ENCODE assay signal across 8 mouse cellular contexts in the genomic region with DNA sequence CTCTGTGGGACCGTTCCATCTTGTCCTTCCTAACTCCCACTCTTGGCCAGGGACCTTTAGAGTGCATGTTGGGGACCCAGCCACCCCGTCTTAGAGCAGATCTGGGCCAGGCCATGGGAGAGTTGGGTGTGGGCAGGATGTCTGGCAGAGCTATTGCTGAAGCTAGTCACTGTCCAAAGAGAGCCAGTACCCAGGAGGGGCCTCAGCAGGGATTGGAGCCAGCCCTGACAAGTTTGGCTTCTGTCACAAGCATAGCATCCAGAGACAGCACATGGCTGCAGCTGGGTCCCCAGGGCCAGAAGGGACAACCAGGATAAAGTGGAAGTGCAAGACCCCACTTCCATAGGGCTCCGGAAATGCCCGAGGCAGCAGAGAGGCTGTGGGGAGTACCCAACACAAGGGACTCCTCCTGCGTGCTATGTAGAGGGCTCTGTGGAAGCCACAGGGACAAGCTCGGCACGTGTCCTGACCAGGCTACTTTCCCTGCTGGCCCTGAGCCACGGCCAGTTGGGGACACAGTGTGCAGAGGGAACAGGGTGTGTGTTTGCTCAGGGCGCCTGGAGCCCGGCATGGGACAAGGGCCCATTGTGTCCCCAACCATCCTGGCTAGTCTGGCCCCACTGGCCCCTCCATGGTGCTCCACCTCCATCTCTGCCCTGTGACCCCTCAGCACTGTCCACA. TPM values are rescaled to one million over a fixed set of nuclear protein-coding genes. Genes with fewer than 3 reads are reported as not detected.
DNase-seq lines count a peak whose midpoint lies in the region; ATAC-seq and TF ChIP-seq lines count a peak whose summit lies in the region.

No protein-coding gene starts in this region.

- ATAC-seq in lung, embryonic 15.5 days (ENCODE audit: borderline replicate concordance, extremely low read depth, low FRiP score, low TSS enrichment): peak; percentile 78

- TF ChIP-seq CTCF in thymus, adult 2 months (IDR thresholded peaks at IDR 0.05; ENCODE audit: borderline replicate concordance, control insufficient read depth, extremely low read depth, insufficient read depth, low read length, poor library complexity): no peak

- 34% methylated on average over 10 of the region's 10 CpGs for WGBS in lung, embryonic 15.5 days
- WGBS in thymus, adult 2 months: 90% methylated on average over 10 of the region's 10 CpGs

- H3K9me3 ChIP-seq in lung, embryonic 15.5 days: no peaks in the 10 kb centered on the region

- DNase-seq in retina, postnatal 1 day: peak; percentile 72
- no peak for DNase-seq in retina, embryonic 14.5 days (ENCODE audit: low spot score)
- DNase-seq in frontal cortex, postnatal 10 days (ENCODE audit: low spot score in 2 of 2): peak; percentile 64 to 83
- peak; percentile 95 for DNase-seq in heart, postnatal 36 days
- DNase-seq in layer of hippocampus, postnatal 14 days (ENCODE audit: low spot score in 2 of 2): peak; percentile 79 to 93
- peak; percentile 52 for DNase-seq in urinary bladder, postnatal 25 days (ENCODE audit: low spot score)
- DNase-seq in thymus, adult 2 months: no peak

- intact Hi-C loops in heart, postnatal 36 days (cut with DNase I): loop anchor here (2.0 kb wide), 1 partner anchor 15 kb away; no protein-coding TSS in a partner anchor

- no peaks in the 10 kb centered on the region for H3K36me3 ChIP-seq in lung, embryonic 15.5 days
- H3K36me3 ChIP-seq in thymus, adult 2 months (ENCODE audit: control insufficient read depth, insufficient read depth, low read length): no peaks in the 10 kb centered on the region

- no peaks in the 10 kb centered on the region for H3K27me3 ChIP-seq in lung, embryonic 15.5 days
- no peaks in the 10 kb centered on the region for H3K27me3 ChIP-seq in thymus, adult 2 months (ENCODE audit: control insufficient read depth, insufficient read depth, low read length)

- peak overlapping the region; percentile 13; the same call in 1 of the 2 replicates for H3K4me2 ChIP-seq in lung, embryonic 15.5 days

- no peak for TF ChIP-seq POLR2A in thymus, adult 2 months (IDR thresholded peaks at IDR 0.05; ENCODE audit: control insufficient read depth, extremely low read depth, insufficient read depth, low read length, poor library complexity)

- no peak overlapping the region for H3K4me3 ChIP-seq in lung, embryonic 15.5 days
- no peak overlapping the region for H3K4me3 ChIP-seq in thymus, adult 2 months (ENCODE audit: control insufficient read depth, insufficient read depth, low read length)

- no peak overlapping the region for H3K9ac ChIP-seq in lung, embryonic 15.5 days

- peak overlapping the region; percentile 95 for H3K27ac ChIP-seq in lung, embryonic 15.5 days
- H3K27ac ChIP-seq in thymus, adult 2 months (ENCODE audit: control insufficient read depth, insufficient read depth, low read length): no peak overlapping the region

- H3K4me1 ChIP-seq in lung, embryonic 15.5 days: peaks cover 43% of the 10 kb centered on the region
- no peaks in the 10 kb centered on the region for H3K4me1 ChIP-seq in thymus, adult 2 months (replicated peaks; ENCODE audit: control insufficient read depth, insufficient read depth, low read length)

RNA-seq across cellular contexts. Expression of a gene that starts 11.7 kb away (rescaled TPM):
- 100 to 1,000 TPM; 120 to 134 TPM for total RNA-seq in heart, postnatal 36 days (2021)
- total RNA-seq in layer of hippocampus, postnatal 14 days (2021): 10 to 100 TPM; 40.8 to 48.4 TPM
- 65.9 and 70.3 TPM in 2 replicates for polyA plus RNA-seq in lung, embryonic 15.5 days (2015; fragmentation: Nextera tagmentation; extraction: Ambion mirVana)
- 35.8 and 46.3 TPM in 2 replicates for polyA plus RNA-seq in thymus, adult 2 months (2012; rRNA removed)

RNA-seq across cellular contexts. Expression of a gene that starts 30.8 kb away (rescaled TPM):
- total RNA-seq in heart, postnatal 36 days (2021): 10 to 100 TPM; 16.5 to 27.9 TPM
- total RNA-seq in layer of hippocampus, postnatal 14 days (2021): 10 to 100 TPM; 17.3 to 26.1 TPM
- 107 and 110 TPM in 2 replicates for polyA plus RNA-seq in lung, embryonic 15.5 days (2015; fragmentation: Nextera tagmentation; extraction: Ambion mirVana)
- polyA plus RNA-seq in thymus, adult 2 months (2012; rRNA removed): 38.3 and 45.1 TPM in 2 replicates

RNA-seq across cellular contexts. Expression of a gene that starts 31.2 kb away (rescaled TPM):
- total RNA-seq in heart, postnatal 36 days (2021): 10 to 100 TPM in 1 of 2 experiments, 1 to 10 TPM in 1; 8.9 to 10.1 TPM
- 10 to 100 TPM in 1 of 2 experiments, 1 to 10 TPM in 1; 9.2 to 12.0 TPM for total RNA-seq in layer of hippocampus, postnatal 14 days (2021)
- polyA plus RNA-seq in lung, embryonic 15.5 days (2015; fragmentation: Nextera tagmentation; extraction: Ambion mirVana): 11.7 and 14.4 TPM in 2 replicates
- polyA plus RNA-seq in thymus, adult 2 months (2012; rRNA removed): 25.1 and 27.1 TPM in 2 replicates

Comparison
In these comparisons a context has a peak if more than half of its experiments do, and no peak if none do; other contexts are left out.
1. DNase-seq: peak in retina, postnatal 1 day (single experiment), frontal cortex, postnatal 10 days (2 of 2), heart, postnatal 36 days (2 of 2), layer of hippocampus, postnatal 14 days (2 of 2) and urinary bladder, postnatal 25 days (single experiment); none in retina, embryonic 14.5 days (single experiment) and thymus, adult 2 months (single experiment).